Mouse (Mus musculus) myocyte (in vitro differentiated cells): ENCODE results near the gene Osgep. TPM values are rescaled to one million over a fixed set of nuclear protein-coding genes. Genes with fewer than 3 reads are reported as not detected.

Experiments
- H3K27me3 ChIP-seq: one replicate; pipeline ENCODE4 v1.6.1; 2011; ENCODE audit not compliant: control insufficient read depth, insufficient read depth, insufficient read length
- H3K36me3 ChIP-seq: one replicate; pipeline ENCODE4 v1.6.1; 2011; ENCODE audit not compliant: control insufficient read depth, insufficient read depth
- H3K4me2 ChIP-seq: one replicate; pipeline ENCODE4 v1.6.1; 2011; ENCODE audit warnings: low read depth, control low read depth
- H3K4me3 ChIP-seq: one replicate; pipeline ENCODE4 v1.5.1; 2011; ENCODE audit warnings: mild to moderate bottlenecking, control low read depth, moderate library complexity
- H3K79me2 ChIP-seq: one replicate; pipeline ENCODE4 v1.6.1; 2011; ENCODE audit not compliant: control insufficient read depth, insufficient read depth
- H3ac ChIP-seq: one replicate; pipeline ENCODE4 v1.6.1; 2011; ENCODE audit not compliant: control insufficient read depth, insufficient read length
- CEBPB ChIP-seq: IDR thresholded peaks from 2 replicates; pipeline ENCODE4 v1.6.1; 2011; ENCODE audit warnings: mild to moderate bottlenecking, moderate library complexity; ENCODE audit not compliant: poor library complexity, insufficient read depth, severe bottlenecking
- E2F4 ChIP-seq: IDR thresholded peaks from one replicate; pipeline ENCODE4 v1.6.1; 2011; ENCODE audit warnings: mild to moderate bottlenecking, control low read depth, moderate library complexity; ENCODE audit not compliant: insufficient read depth
- MAX ChIP-seq: IDR thresholded peaks from one replicate; pipeline ENCODE4 v1.6.1; 2011; ENCODE audit warnings: low read depth, mild to moderate bottlenecking, control low read depth
- MYOD1 ChIP-seq, 3 experiments: IDR thresholded peaks; one replicate each; pipeline ENCODE4 v1.6.1; 2011; ENCODE audit warnings: control low read depth in 2 of 3, low read depth in 2 of 3, mild to moderate bottlenecking in 2 of 3, moderate library complexity in 1 of 3; ENCODE audit not compliant: insufficient read length in 2 of 3, control insufficient read depth in 1 of 3
- MYOG ChIP-seq, 3 experiments: IDR thresholded peaks; one replicate each; pipeline ENCODE4 v1.6.1; 2011; ENCODE audit warnings: control low read depth in 2 of 3, low read depth in 2 of 3, mild to moderate bottlenecking in 2 of 3; ENCODE audit not compliant: insufficient read length in 2 of 3, control insufficient read depth in 1 of 3, insufficient read depth in 1 of 3
- POLR2A ChIP-seq: IDR thresholded peaks from one replicate; pipeline ENCODE4 v1.6.1; 2011; ENCODE audit warnings: low read depth, mild to moderate bottlenecking, control low read depth, moderate library complexity; ENCODE audit not compliant: insufficient read length
- POLR2AphosphoS2 ChIP-seq: IDR thresholded peaks from one replicate; pipeline ENCODE4 v1.6.1; 2011; ENCODE audit warnings: low read depth, control low read depth; ENCODE audit not compliant: insufficient read length
- REST ChIP-seq: IDR thresholded peaks from one replicate; pipeline ENCODE4 v1.6.1; 2011; ENCODE audit warnings: mild to moderate bottlenecking, control low read depth, moderate library complexity; ENCODE audit not compliant: insufficient read depth, insufficient read length
- SRF ChIP-seq: IDR thresholded peaks from one replicate; pipeline ENCODE4 v1.6.1; 2011; ENCODE audit warnings: low read depth; ENCODE audit not compliant: control insufficient read depth, insufficient read length
- TCF12 ChIP-seq: IDR thresholded peaks from one replicate; pipeline ENCODE4 v1.6.1; 2011; ENCODE audit warnings: mild to moderate bottlenecking, control low read depth; ENCODE audit not compliant: poor library complexity, insufficient read depth, severe bottlenecking
- TCF3 ChIP-seq: IDR thresholded peaks from one replicate; pipeline ENCODE4 v1.6.1; 2011; ENCODE audit warnings: low read depth, control low read depth; ENCODE audit not compliant: insufficient read length
- USF1 ChIP-seq: IDR thresholded peaks from one replicate; pipeline ENCODE4 v1.6.1; 2011; ENCODE audit warnings: low read depth, mild to moderate bottlenecking, control low read depth, moderate library complexity
- polyA plus RNA-seq: library from polyadenylated mRNA; unstranded; fragments of >200 nt; fragmentation: generic; extraction: Trizol; gene quantifications from one replicate; pipeline ENCODE4 v1.2.1, GENCODE M21; 2012; ENCODE audit warnings: missing spikeins

Osgep gene
- polyA plus RNA-seq, 1 experiment: 81.0 TPM

DNA sequence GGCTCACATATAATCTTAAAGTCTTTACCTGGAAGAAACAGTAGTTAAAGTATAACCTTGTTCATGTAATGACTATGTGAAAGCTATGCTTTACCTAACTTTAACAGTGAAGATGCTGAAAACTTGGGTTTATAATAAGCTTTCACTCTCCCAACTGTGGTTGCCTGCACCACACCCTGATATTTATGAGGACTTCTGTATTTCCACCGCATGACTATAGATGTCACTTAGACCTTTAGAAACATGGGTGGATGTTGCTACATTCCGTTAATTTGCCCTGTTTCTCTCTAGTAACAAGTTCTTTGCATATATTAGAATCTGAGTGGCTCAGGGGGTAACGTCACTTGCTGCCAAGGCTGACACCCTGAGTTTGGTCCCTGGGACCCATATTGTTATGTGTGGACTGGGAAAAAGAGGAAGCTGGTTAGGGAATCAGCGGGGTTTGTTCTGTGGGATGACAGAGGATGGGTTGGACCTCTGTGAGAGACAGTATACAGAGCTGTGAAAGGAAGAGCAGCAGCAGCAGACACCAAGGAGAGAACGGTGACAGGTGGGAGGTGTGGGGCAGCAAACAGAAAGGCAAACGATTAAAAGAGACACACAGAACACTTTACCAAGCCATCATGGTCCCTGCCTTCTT, 49.0 kb downstream of the Osgep start:
- Histone ChIP-seq H3K4me2 (no peak overlapping the region), H3K79me2 (no peaks in the 10 kb centered on the region), H3K27me3 (no peaks in the 10 kb centered on the region), H3K4me3 (no peak overlapping the region), H3K36me3 (peaks cover 5% of the 10 kb centered on the region), H3ac (no peak overlapping the region)
- TF ChIP-seq E2F4: no peak
- no peak for TF ChIP-seq MYOG (IDR thresholded peaks at IDR 0.05; ENCODE audit: control insufficient read depth in 1 of 3, insufficient read depth in 1 of 3, insufficient read length in 2 of 3, low read depth in 2 of 3)
- no peak for TF ChIP-seq SRF

DNA sequence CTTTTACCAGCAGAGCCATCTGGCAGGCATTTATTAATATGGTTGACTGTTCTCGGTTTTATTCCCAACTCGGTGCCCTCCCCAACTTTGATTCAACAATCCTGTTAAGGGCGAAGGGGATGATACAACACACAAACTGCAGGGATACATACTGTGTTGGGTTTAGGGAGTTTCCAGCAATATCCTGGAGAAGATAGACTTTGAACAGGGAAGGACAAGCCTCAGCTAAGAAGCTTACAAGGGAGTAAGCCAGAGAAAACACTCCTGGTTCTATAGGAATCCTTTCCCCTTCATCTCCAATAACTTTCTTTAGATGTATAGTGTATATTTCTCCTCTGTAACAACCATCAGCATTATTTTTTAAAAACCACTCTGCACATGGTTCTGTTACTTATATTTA, 49.5 kb downstream of the Osgep start:
- peaks cover 5% of the 10 kb centered on the region for H3K36me3 ChIP-seq
- no peaks in the 10 kb centered on the region for H3K27me3 ChIP-seq
- no peak overlapping the region for H3ac ChIP-seq
- no peak overlapping the region for H3K4me3 ChIP-seq
- H3K4me2 ChIP-seq: no peak overlapping the region
- no peaks in the 10 kb centered on the region for H3K79me2 ChIP-seq
- TF ChIP-seq E2F4 (no peak), SRF (no peak), POLR2AphosphoS2 (no peak), USF1 (no peak), REST (no peak), POLR2A (no peak), MYOG (IDR thresholded peaks at IDR 0.05; ENCODE audit: control insufficient read depth in 1 of 3, insufficient read depth in 1 of 3, insufficient read length in 2 of 3, low read depth in 2 of 3) (no peak), TCF3 (no peak), CEBPB (no peak), MYOD1 (IDR thresholded peaks at IDR 0.05; ENCODE audit: control insufficient read depth in 1 of 3, insufficient read length in 2 of 3, low read depth in 2 of 3) (no peak), TCF12 (no peak), MAX (no peak)

DNA sequence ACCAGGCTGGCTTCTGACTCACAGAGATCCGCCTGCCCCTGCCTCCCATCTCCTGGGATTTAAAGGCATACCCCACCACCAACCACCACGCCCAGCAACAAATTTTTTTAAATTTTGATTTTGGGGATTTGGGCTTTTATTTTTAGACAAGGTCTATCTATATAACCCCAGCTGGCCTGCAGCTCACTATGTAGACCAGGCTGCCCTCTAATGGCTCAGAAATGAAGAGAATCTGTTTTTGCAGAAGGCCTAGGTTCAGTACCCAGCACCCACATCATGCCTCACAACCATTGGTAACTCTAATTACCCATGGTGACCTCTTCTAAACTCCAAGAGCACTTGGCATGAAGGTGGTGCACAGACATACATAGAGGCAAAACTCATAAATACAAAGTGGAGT, 53.4 kb downstream of the Osgep start:
- TF ChIP-seq USF1 (no peak), POLR2A (no peak), SRF (no peak), REST (no peak), E2F4 (no peak)
- Histone ChIP-seq H3K27me3 (no peaks in the 10 kb centered on the region), H3ac (no peak overlapping the region), H3K79me2 (peaks cover 7% of the 10 kb centered on the region), H3K36me3 (peaks cover 16% of the 10 kb centered on the region), H3K4me2 (peak overlapping the region; percentile 92), H3K4me3 (peak overlapping the region; percentile 74)

DNA sequence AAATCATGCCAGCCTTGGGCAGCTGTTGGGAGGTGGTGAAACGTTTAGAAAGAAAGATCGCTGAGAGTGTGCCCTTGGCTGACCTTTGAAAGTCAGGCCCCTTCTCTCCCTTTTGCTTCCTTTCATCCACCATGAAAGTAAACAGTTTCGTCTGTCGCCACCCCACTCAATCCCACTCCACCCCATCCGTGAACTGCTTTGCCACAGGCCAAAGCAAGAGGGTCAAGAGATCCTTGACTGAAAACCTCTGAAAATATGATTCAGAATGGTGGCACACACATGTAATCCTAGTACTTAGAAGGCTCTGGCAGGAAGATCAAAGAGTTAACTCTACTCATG, 53.9 kb downstream of the Osgep start:
- Histone ChIP-seq H3K27me3 (no peaks in the 10 kb centered on the region), H3K36me3 (peaks cover 17% of the 10 kb centered on the region), H3ac (peak overlapping the region; percentile 90), H3K4me3 (peak overlapping the region; percentile 74), H3K79me2 (peaks cover 7% of the 10 kb centered on the region), H3K4me2 (peak overlapping the region; percentile 92)
- TF ChIP-seq USF1 (no peak), TCF3 (no peak), POLR2A (no peak), POLR2AphosphoS2 (no peak), SRF (no peak), MYOD1 (IDR thresholded peaks at IDR 0.05; ENCODE audit: control insufficient read depth in 1 of 3, insufficient read length in 2 of 3, low read depth in 2 of 3) (no peak), MYOG (IDR thresholded peaks at IDR 0.05; ENCODE audit: control insufficient read depth in 1 of 3, insufficient read depth in 1 of 3, insufficient read length in 2 of 3, low read depth in 2 of 3) (no peak), CEBPB (no peak), MAX (no peak), TCF12 (no peak)

DNA sequence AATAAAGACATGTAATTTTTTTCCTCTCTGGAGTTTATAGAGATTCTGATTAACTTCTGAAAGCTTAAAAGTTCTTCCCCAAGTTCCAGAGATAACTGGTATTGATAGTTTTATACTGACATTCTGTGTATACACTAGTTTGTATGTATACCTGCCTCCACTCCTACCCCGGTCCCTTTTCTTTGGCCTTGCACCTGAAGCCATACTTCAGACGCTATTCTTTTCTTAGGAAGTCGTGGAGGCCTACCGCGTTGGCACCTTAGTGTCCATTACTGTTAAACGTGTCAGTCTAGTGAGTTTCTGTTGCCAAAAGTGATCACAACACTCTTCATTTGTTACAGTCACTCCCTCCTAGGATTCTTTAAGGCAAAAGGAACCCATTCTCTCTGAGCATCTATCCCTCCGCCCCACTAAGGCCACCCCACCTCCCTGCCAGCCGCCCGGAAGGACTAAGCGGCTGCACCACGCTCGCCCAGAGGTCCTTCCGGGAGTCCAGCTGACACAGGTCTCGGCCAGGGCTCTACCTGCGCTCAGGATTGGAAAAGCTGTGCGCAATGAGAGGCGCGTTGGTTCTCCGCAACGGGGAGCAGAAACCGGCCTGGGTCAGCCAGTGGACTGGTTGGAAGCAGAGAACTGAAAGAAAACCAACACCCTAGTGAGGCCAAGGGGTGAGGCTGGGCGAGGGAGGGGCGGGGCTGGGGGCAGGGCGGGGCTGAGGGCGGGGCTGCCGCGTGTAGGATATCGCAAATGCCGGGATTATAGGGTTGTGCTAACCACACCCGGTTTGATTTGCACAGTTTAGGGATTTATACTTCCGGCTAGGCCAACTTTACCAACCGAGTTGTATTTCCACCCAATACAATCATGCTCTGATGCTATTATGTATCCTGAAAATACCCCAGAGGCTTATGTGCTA, 54.5 kb downstream of the Osgep start, which contains the start of gene Tep1:
Tep1 (minus strand) TSS at position 672 of the 916 bp plus-strand sequence.
- H3K27me3 ChIP-seq: no peaks in the 10 kb centered on the region
- peak; percentile 60 for TF ChIP-seq POLR2AphosphoS2
- TF ChIP-seq TCF3: no peak
- peak; percentile 67 for TF ChIP-seq POLR2A
- TF ChIP-seq E2F4: no peak
- TF ChIP-seq MYOG (IDR thresholded peaks at IDR 0.05; ENCODE audit: control insufficient read depth in 1 of 3, insufficient read depth in 1 of 3, insufficient read length in 2 of 3, low read depth in 2 of 3): peak in 1 of 3 experiments; percentile 30
- peaks cover 7% of the 10 kb centered on the region for H3K79me2 ChIP-seq
- H3K36me3 ChIP-seq: peaks cover 17% of the 10 kb centered on the region
- H3K4me2 ChIP-seq: peak within 1 kb of the TSS; percentile 95
- peak within 1 kb of the TSS; percentile 74 for H3K4me3 ChIP-seq
- peak within 1 kb of the TSS; percentile 90 for H3ac ChIP-seq
